Mouse (Mus musculus): ENCODE measurements around the gene Prmt6. TPM values are rescaled to one million over a fixed set of nuclear protein-coding genes. Genes with fewer than 3 reads are reported as not detected.

Prmt6 gene
- 1 to 10 TPM; 7.4 to 8.2 TPM for total RNA-seq (2021)

DNA sequence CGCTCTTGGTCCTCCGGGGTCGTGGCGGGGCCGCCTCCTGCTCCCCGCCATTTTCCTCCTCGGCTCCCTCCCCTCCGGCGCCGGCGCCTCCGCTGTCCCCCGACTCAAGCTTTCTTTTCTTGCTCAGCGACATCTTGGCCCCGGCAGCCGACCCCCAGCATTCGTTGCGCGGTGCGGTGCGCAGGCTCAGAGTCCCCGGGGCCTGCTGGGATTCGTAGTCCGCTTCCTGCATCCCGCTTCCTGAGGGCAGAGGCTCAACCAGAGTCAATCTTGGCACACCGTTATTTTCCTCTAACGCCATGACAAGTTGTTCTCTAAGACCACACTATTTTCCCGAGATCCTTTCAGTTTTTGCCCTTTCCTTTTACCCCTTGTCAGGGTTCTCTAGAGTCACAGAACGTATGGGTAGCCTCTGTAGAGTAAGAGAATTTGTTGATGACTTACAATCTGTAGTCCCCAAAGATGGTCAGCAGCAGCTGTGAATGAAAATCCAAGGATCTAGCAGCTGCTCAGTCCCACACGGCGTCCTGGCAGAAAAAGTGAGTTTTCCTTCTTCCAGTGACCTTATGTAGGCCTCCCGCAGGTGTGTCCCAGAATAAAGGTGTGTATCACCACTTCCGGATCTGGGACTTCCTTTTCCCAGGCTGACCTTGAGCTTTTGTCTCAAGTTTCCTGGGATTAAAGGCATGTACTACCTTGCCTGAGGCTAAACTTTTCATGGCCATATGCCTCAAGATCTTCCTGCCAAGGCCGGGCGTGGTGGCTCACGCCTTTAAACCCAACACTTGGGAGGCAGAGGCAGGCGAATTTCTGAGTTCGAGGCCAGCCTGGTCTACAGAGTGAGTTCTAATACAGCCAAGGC lies at the start of gene Prmt6:
Gene Prmt6 (minus strand): TSS at position 160 of the 862 bp plus-strand sequence.
- intact Hi-C loops (cut with DNase I), result loop anchor here (5.0 kb wide), 1 partner anchor 109 kb away; the partner anchor contains the start of gene Ntng1
- peak; percentile 94 for DNase-seq

DNA sequence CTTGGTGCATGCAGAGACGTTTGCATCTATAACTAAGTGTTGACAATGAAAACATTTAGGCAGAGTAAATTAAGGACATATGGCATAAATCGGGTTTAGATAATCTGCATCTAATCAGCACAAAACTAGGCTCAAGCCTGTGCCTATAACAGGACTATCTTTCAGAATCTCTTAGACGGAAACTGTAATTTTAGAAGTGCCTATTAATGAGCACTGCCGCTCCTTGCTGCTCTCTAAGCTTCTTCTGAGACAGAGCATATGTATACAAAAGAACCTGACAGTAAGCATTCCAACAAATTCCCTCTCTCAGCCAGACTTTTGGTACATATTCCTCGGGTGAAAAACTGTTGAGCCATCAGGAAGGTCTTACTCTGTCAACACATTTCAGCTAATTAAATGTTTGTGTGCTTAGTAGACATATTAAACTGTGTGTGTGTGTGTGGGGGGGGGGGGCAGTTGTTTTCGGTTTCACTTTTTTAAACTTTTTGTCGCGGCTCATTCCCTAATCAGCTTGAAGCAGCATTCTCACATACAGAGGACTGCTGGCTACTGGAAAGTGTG lies 39.8 kb upstream of the Prmt6 start:
- intact Hi-C loops (cut with DNase I), result no loop called here
- DNase-seq, result no peak

DNA sequence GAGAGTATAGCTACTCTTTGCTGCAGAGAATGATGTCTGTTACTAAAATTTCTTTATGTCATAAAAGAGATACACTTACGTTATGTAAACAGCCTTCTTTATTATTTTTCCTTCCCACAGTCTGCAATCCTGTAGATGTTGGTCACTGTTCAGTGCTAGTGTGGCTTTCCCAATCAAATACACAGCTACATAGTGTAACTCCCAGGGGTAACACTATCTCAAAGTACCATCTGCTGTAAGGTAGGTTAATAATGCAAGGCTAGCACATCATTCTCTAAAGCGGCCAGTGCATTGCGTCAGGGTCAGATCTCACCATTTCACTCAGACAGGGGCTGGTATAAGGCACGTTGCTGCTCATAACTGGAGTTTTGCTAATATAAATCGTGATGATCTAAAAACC lies 31.9 kb upstream of the Prmt6 start:
- DNase-seq, result no peak
- intact Hi-C loops (cut with DNase I), result no loop called here

DNA sequence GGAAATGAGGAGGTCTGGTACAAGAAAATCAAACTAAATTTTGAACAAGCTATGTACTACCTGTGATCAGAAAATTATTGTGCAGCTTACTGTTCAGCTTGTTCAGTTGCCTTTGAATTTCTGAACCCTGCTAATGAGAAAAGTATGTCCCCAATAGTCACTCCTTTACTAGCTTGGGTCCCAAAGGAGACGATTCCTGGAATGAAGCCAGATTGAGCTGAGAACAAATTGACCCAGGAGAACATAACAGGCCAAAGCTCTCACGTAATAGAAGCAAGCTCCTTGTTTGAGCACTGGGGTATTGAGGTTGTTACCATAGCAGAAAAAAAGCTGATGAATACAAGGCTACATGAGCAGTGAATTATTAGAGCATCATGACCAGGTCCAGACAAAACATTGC lies 17.0 kb upstream of the Prmt6 start:
- intact Hi-C loops (cut with DNase I), result no loop called here
- peak in 1 of 2 experiments; percentile 3 for DNase-seq

DNA sequence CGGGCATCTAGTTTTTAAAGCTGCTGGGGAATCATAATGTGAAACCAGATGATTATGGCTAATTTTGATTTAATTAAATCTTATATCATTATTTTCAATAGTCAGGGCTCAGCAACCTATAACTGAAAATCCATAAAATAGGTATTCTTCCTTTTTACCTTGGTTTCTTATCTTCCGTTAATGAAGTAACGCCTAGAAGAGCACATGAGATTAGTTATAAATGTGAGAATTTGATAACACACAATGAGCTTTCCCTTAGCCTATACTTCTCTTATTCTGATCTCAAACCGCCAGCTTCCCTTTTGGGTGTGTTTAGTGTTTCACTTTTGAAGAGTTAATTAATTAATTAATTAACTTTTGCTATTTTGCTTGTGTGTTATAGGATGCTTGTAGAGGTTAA lies 2.3 kb upstream of the Prmt6 start:
- intact Hi-C loops (cut with DNase I), result loop anchor here (5.0 kb wide), 1 partner anchor 111 kb away; the partner anchor contains the start of gene Ntng1
- no peak for DNase-seq

DNA sequence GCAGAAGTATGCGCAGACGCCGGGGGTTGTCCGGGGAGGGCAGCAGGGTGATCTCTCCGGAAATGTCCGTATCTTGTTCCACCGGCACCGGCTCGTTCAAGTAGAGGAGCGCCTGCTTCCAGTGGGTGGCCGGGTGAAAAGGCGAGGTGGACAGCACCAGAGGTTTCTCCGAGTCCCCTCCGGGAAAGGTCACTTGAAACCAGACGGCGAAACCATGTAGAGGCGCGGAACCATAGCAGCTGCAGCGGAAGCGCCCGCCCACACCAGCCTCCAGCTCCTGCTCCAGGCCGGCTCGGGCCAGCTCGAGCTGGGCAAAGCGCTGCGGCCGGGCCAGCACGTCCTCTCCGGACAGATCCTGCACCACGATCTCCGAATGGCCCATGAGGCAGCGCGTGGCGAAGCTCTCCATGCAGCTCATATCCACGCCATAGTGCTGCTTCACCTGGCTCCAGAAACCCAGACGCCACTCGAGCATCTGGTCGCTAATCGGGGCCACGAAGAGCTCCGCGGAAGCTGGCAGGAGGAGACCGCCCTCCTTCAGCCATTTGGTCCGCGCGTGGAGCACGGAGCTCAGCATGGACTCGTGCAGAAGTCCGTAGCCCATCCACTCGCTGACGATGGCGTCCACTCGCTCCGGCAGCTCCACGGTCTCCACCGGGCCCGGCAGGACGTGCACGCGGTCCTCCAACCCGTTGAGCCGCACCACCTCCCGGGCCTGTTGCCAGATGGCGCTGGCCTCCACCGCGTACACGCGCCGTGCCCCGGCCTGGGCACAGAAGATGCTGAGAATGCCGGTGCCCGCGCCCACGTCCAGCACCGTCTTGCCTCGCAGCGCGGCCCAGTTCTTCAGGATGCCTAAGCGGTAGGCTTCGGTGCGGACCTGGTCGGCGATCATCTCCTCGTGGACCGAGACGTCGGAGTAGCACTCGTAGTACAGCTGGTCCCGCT lies 633 bp downstream of the Prmt6 start:
- DNase-seq, result peak; percentile 83
- intact Hi-C loops (cut with DNase I), result loop anchor here (5.0 kb wide), 1 partner anchor 108 kb away; the partner anchor contains the start of gene Ntng1

DNA sequence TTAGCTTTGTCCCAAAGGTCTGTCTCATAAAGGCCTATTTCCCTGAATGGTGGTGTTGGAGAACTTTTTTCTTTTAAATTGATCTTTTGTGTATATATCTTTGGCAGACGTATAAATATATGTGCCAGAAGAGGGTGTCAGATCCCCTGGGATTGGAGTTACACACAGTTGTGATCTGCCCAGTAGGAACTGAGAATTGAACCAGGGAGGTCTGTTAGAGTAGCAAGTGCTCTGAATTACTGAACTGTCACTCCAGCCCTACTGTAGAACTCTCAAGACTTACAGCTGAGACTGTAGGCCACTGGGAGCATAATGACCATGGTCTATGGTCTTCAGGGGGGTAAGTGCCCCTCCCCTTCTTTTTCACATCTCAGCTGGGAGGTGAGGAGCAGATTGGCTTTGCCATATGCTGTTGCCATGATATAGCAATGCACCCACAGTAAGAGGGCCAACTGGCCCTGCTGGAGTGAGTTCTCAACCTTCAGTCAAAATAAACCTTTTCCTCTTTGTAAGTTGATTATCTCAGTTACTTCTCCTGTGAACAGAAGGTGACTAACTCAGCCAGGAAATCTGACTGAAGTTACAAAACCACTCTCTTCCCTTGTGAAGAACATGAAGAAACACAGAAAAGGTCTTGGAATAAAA lies 13.9 kb downstream of the Prmt6 start:
- no peak for DNase-seq
- intact Hi-C loops (cut with DNase I), result no loop called here

Other genes starting within 250 kb of the Prmt6 start
- under 1 TPM; 0.17 to 0.74 TPM for gene Ntng1, start 107.0 kb downstream of the Prmt6 start, total RNA-seq (2021)